In the genomic region with DNA sequence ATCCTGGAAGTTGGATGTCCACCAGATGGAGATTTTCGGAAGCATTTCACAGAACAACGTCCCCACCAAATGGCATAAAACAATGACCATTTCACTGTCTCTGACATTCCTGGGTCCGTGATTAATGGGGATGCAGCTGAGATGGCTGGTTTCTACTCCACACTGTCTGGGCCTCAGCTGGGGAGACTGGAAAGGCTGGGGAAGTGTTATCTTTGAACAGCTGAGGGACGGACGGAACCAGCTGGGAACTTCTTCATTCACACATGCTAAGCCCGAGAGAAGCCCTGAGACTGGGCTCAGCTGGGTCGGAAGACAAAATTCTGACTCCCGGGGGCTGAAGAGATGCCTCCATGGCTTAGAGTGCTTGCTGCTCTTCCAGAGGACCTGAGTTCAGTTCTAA, we compare ENCODE assay signal across 40 mouse cellular contexts. TPM values are rescaled to one million over a fixed set of nuclear protein-coding genes. Genes with fewer than 3 reads are reported as not detected.
"Had no signal": no experiment of that assay in that cellular context is flagged by ENCODE, and none has a peak within 500 bp of the region (broad histone marks: within the 10 kb centered on the region; RNA-seq: fewer than 3 reads in every experiment).

No protein-coding gene starts in this region.

- H3K9ac ChIP-seq: limb, embryonic 12.5 days; limb, embryonic 13.5 days; limb, embryonic 15.5 days; liver, embryonic 12.5 days; liver, embryonic 13.5 days; liver, embryonic 14.5 days; liver, embryonic 15.5 days; liver, postnatal 0 days; lung, embryonic 14.5 days; lung, embryonic 15.5 days; midbrain, embryonic 12.5 days; midbrain, embryonic 13.5 days; midbrain, embryonic 15.5 days; neural tube, embryonic 12.5 days had no signal

- DNase-seq: left cerebral cortex, postnatal 4 days; liver; liver, embryonic 13.5 days; liver, postnatal 0 days; lung, adult 18-20 months; lung, adult 2 months; lung, embryonic 14.5 days; lung, postnatal 10 days; lung, postnatal 14 days; lung, postnatal 36 days; lung, postnatal 4 days; midbrain, embryonic 14.5 days had no signal

- H3K9me3 ChIP-seq: limb, embryonic 10.5 days; limb, embryonic 12.5 days; limb, embryonic 13.5 days; limb, embryonic 15.5 days; liver, embryonic 12.5 days; liver, embryonic 13.5 days; liver, embryonic 15.5 days; lung, embryonic 15.5 days; megakaryocyte, embryonic 14.5 days; midbrain, embryonic 10.5 days; midbrain, embryonic 12.5 days; midbrain, embryonic 13.5 days; midbrain, embryonic 15.5 days; neural tube, embryonic 12.5 days had no signal

- H3K36me3 ChIP-seq: limb, embryonic 10.5 days; limb, embryonic 12.5 days; limb, embryonic 13.5 days; limb, embryonic 15.5 days; liver, embryonic 12.5 days; liver, embryonic 13.5 days; liver, embryonic 15.5 days; lung, embryonic 15.5 days; midbrain, embryonic 10.5 days; midbrain, embryonic 12.5 days; midbrain, embryonic 13.5 days; midbrain, embryonic 15.5 days; neural tube, embryonic 12.5 days had no signal

- H3K27ac ChIP-seq: limb, embryonic 10.5 days; limb, embryonic 12.5 days; limb, embryonic 13.5 days; limb, embryonic 15.5 days; liver, embryonic 12.5 days; liver, embryonic 13.5 days; liver, embryonic 14.5 days; liver, embryonic 15.5 days; lung, embryonic 15.5 days; macrophage; midbrain, embryonic 10.5 days; midbrain, embryonic 12.5 days; midbrain, embryonic 13.5 days; midbrain, embryonic 15.5 days; neural tube, embryonic 12.5 days had no signal

- ATAC-seq: liver, embryonic 12.5 days; liver, postnatal 0 days; lung, postnatal 0 days; midbrain, embryonic 13.5 days; midbrain, embryonic 15.5 days; midbrain, embryonic 16.5 days had no signal

- H3K4me2 ChIP-seq: limb, embryonic 12.5 days; limb, embryonic 13.5 days; limb, embryonic 15.5 days; liver, embryonic 11.5 days; liver, embryonic 12.5 days; liver, embryonic 13.5 days; liver, embryonic 15.5 days; lung, embryonic 14.5 days; lung, embryonic 15.5 days; midbrain, embryonic 11.5 days; midbrain, embryonic 12.5 days; midbrain, embryonic 13.5 days; midbrain, embryonic 15.5 days; neural tube, embryonic 12.5 days had no signal

- H3K4me3 ChIP-seq: limb, embryonic 10.5 days; limb, embryonic 12.5 days; limb, embryonic 13.5 days; limb, embryonic 15.5 days; liver, embryonic 12.5 days; liver, embryonic 13.5 days; liver, embryonic 15.5 days; lung, embryonic 15.5 days; megakaryocyte, embryonic 14.5 days; midbrain, embryonic 10.5 days; midbrain, embryonic 12.5 days; midbrain, embryonic 13.5 days; midbrain, embryonic 15.5 days; neural tube, embryonic 12.5 days had no signal

RNA-seq across cellular contexts. Expression of a gene that starts 3.8 kb away (rescaled TPM):
- total RNA-seq: megakaryocyte-erythroid progenitor cell, adult 5-6 weeks had no signal
- polyA plus RNA-seq: macrophage had no signal

RNA-seq across cellular contexts. Expression of a gene that starts 10.4 kb away (rescaled TPM):
- total RNA-seq: megakaryocyte-erythroid progenitor cell, adult 5-6 weeks; monocyte, adult 5-6 weeks had no signal
- polyA plus RNA-seq: macrophage had no signal

RNA-seq across cellular contexts. Expression of a gene that starts 36.8 kb away (rescaled TPM):
- total RNA-seq: left cerebral cortex, postnatal 14 days; liver, adult 2 months; megakaryocyte progenitor cell, adult 5-6 weeks; megakaryocyte, adult 5-6 weeks; megakaryocyte-erythroid progenitor cell, adult 5-6 weeks; monocyte, adult 5-6 weeks had no signal
- polyA plus RNA-seq: limb, embryonic 10.5 days; limb, embryonic 11.5 days; limb, embryonic 12.5 days; limb, embryonic 13.5 days; limb, embryonic 14.5 days; liver, adult 2 months; liver, embryonic 11.5 days; liver, embryonic 12.5 days; liver, embryonic 13.5 days; liver, embryonic 14.5 days; liver, embryonic 15.5 days; liver, postnatal 0 days; lung, embryonic 14.5 days; lung, embryonic 15.5 days; lung, embryonic 16.5 days; lung, postnatal 0 days; macrophage had no signal
